Mouse (Mus musculus): ENCODE results near the gene P3h4. TPM values are rescaled to one million over a fixed set of nuclear protein-coding genes. Genes with fewer than 3 reads are reported as not detected.

Gene P3h4
- polyA plus RNA-seq, 1 experiment from 2014 or later: 10.9 TPM

DNA sequence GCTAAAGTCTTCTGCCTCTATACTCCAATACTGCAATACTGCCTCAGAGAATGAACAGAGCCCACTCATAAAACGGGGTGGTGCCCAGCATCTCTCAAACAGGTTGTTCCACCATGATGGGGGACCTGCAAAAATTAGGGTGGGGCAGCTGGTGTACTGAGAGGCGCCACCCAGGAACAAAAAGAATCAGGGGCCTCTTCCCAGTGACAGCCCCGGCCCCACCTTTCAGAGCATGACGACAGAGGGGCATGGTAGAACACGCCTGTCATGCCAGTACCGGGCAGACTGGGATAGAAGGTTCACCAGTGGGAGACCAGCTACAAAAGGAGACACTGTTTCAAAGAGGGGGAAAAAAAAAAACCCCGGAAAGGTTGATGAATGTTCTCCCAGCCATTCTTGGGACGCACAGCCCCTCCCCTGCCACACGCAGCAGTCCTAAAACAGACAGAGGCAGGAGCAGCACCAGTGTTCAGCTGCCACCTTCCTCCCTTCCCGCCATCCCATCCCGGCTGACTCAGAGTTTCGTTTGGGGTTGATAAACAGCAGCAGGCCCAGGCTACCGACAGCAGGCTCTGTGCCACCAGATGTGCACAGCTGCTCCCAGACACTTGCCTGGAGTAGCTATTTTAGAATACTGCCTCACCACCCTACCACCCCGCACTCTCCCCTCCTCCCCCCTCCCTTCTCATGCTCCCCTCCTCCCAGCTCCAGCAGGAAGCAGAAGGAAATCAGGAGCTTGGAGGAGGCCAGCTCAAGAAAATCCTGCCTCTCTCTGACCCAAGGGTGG, 26.9 kb downstream of the P3h4 start:
- Histone ChIP-seq H3K9ac (no peak overlapping the region), H3K4me3 (no peak overlapping the region), H3K9me3 (replicated peaks) (no peaks in the 10 kb centered on the region), H3K4me2 (no peak overlapping the region), H3K27me3 (no peaks in the 10 kb centered on the region), H3K36me3 (ENCODE audit: poor library complexity, severe bottlenecking) (peaks cover 28% of the 10 kb centered on the region), H3K4me1 (peaks cover 6% of the 10 kb centered on the region), H3K27ac (no peak overlapping the region)
- 0 out of 2 replicates have a peak, but pooled peaks have one; percentile 16 for ATAC-seq
- 63% methylated on average over 14 of the region's 14 CpGs for WGBS

GRCm38 (mm10) chr11:100387111-100387510, 27.5 kb downstream of the P3h4 start:
- no peak for ATAC-seq
- WGBS: 89% methylated on average over 6 of the region's 6 CpGs
- Histone ChIP-seq H3K4me3 (no peak overlapping the region), H3K4me2 (no peak overlapping the region), H3K27ac (no peak overlapping the region), H3K9me3 (replicated peaks) (no peaks in the 10 kb centered on the region), H3K36me3 (ENCODE audit: poor library complexity, severe bottlenecking) (peaks cover 35% of the 10 kb centered on the region), H3K27me3 (no peaks in the 10 kb centered on the region), H3K4me1 (peaks cover 6% of the 10 kb centered on the region), H3K9ac (no peak overlapping the region)

GRCm38 (mm10) chr11:100386586-100386985, 28.1 kb downstream of the P3h4 start:
- WGBS: 50% methylated on average over 5 of the region's 5 CpGs
- Histone ChIP-seq H3K36me3 (ENCODE audit: poor library complexity, severe bottlenecking) (peaks cover 40% of the 10 kb centered on the region), H3K27ac (no peak overlapping the region), H3K4me3 (no peak overlapping the region), H3K9me3 (replicated peaks) (no peaks in the 10 kb centered on the region), H3K4me1 (peaks cover 6% of the 10 kb centered on the region), H3K4me2 (no peak overlapping the region), H3K27me3 (no peaks in the 10 kb centered on the region), H3K9ac (no peak overlapping the region)
- ATAC-seq: no peak

- H3K9ac ChIP-seq: no peak overlapping the region
- no peak overlapping the region for H3K4me2 ChIP-seq
- H3K4me1 ChIP-seq: peaks cover 2% of the 10 kb centered on the region; the same call in 1 of the 2 replicates
- no peaks in the 10 kb centered on the region for H3K9me3 ChIP-seq (replicated peaks)
- no peak for ATAC-seq
- 87% methylated on average over 3 of the region's 3 CpGs for WGBS
- peaks cover 53% of the 10 kb centered on the region for H3K36me3 ChIP-seq (ENCODE audit: poor library complexity, severe bottlenecking)
- no peak overlapping the region for H3K27ac ChIP-seq
- H3K27me3 ChIP-seq: no peaks in the 10 kb centered on the region
- H3K4me3 ChIP-seq: no peak overlapping the region
These were observed 29.6 kb downstream of the P3h4 start for GRCm38 (mm10) chr11:100385016-100385415.

- Histone ChIP-seq H3K4me3 (no peak overlapping the region), H3K4me2 (no peak overlapping the region), H3K36me3 (ENCODE audit: poor library complexity, severe bottlenecking) (peaks cover 71% of the 10 kb centered on the region), H3K27me3 (no peaks in the 10 kb centered on the region), H3K9ac (no peak overlapping the region), H3K4me1 (no peaks in the 10 kb centered on the region), H3K9me3 (replicated peaks) (no peaks in the 10 kb centered on the region), H3K27ac (no peak overlapping the region)
- 82% methylated on average over 6 of the region's 6 CpGs for WGBS
- no peak for ATAC-seq
These were observed 32.0 kb downstream of the P3h4 start for GRCm38 (mm10) chr11:100382682-100383081.

- ATAC-seq: no peak
- no peak overlapping the region for H3K4me3 ChIP-seq
- no peaks in the 10 kb centered on the region for H3K9me3 ChIP-seq (replicated peaks)
- H3K27ac ChIP-seq: no peak overlapping the region
- H3K36me3 ChIP-seq (ENCODE audit: poor library complexity, severe bottlenecking): peaks cover 78% of the 10 kb centered on the region
- no peak overlapping the region for H3K9ac ChIP-seq
- H3K27me3 ChIP-seq: no peaks in the 10 kb centered on the region
- H3K4me1 ChIP-seq: no peaks in the 10 kb centered on the region
- H3K4me2 ChIP-seq: no peak overlapping the region
- WGBS: 95% methylated on average over 4 of the region's 4 CpGs
These were observed 35.3 kb downstream of the P3h4 start for GRCm38 (mm10) chr11:100379311-100379710.

DNA sequence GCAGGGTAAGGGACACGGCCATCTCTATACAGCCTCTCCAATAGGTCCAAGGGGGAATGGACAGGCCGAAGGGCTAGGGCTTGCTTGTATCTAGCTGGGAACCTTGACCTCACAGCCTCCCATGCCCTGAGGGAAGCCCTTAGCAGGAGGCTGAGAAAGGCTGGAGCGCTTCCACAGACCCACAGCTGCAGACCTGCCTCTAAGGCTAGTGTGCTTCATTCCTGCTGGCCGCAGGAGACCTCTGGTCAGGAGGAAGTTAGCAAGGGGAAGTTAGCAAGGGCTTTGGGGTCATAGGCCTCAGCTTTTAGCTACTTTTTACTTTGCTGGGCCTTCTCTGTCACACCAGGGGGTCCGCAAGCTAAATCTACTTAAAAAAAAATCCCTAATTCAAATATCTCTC, 36.2 kb downstream of the P3h4 start:
- no peak overlapping the region for H3K4me2 ChIP-seq
- WGBS: 84% methylated on average over 5 of the region's 5 CpGs
- ATAC-seq: no peak

GRCm38 (mm10) chr11:100377989-100378388, 36.6 kb downstream of the P3h4 start:
- Histone ChIP-seq H3K27me3 (no peaks in the 10 kb centered on the region), H3K27ac (no peak overlapping the region), H3K4me3 (no peak overlapping the region), H3K4me2 (no peak overlapping the region), H3K36me3 (ENCODE audit: poor library complexity, severe bottlenecking) (peaks cover 76% of the 10 kb centered on the region), H3K4me1 (no peaks in the 10 kb centered on the region), H3K9me3 (replicated peaks) (no peaks in the 10 kb centered on the region), H3K9ac (no peak overlapping the region)
- whole genome bisulfite sequencing: 96% methylated on average over 14 of the region's 14 CpGs
- ATAC-seq: no peak

More for the DNA sequence above, 36.2 kb downstream of the P3h4 start:
- Histone ChIP-seq H3K9me3 (replicated peaks) (no peaks in the 10 kb centered on the region), H3K4me3 (no peak overlapping the region), H3K4me1 (no peaks in the 10 kb centered on the region), H3K27ac (no peak overlapping the region), H3K36me3 (ENCODE audit: poor library complexity, severe bottlenecking) (peaks cover 79% of the 10 kb centered on the region), H3K27me3 (no peaks in the 10 kb centered on the region), H3K9ac (no peak overlapping the region)

GRCm38 (mm10) chr11:100376746-100377389, 37.8 kb downstream of the P3h4 start:
- no peak overlapping the region for H3K4me2 ChIP-seq
- no peak overlapping the region for H3K9ac ChIP-seq
- no peaks in the 10 kb centered on the region for H3K27me3 ChIP-seq
- H3K9me3 ChIP-seq (replicated peaks): no peaks in the 10 kb centered on the region
- no peak for ATAC-seq
- H3K27ac ChIP-seq: no peak overlapping the region
- H3K4me1 ChIP-seq: 0 out of 2 replicates have a peak, but pooled peaks cover 2% of the 10 kb centered on the region
- peaks cover 72% of the 10 kb centered on the region for H3K36me3 ChIP-seq (ENCODE audit: poor library complexity, severe bottlenecking)
- 91% methylated on average over 21 of the region's 21 CpGs for WGBS
- no peak overlapping the region for H3K4me3 ChIP-seq

- Histone ChIP-seq H3K4me3 (no peak overlapping the region), H3K4me2 (no peak overlapping the region), H3K27ac (no peak overlapping the region), H3K9ac (no peak overlapping the region), H3K36me3 (ENCODE audit: poor library complexity, severe bottlenecking) (peaks cover 68% of the 10 kb centered on the region), H3K27me3 (no peaks in the 10 kb centered on the region), H3K4me1 (0 out of 2 replicates have a peak, but pooled peaks cover 2% of the 10 kb centered on the region), H3K9me3 (replicated peaks) (no peaks in the 10 kb centered on the region)
- no peak for ATAC-seq
- WGBS: 83% methylated on average over 4 of the region's 4 CpGs
These were observed 38.6 kb downstream of the P3h4 start for GRCm38 (mm10) chr11:100376005-100376404.

GRCm38 (mm10) chr11:100375127-100375526, 39.5 kb downstream of the P3h4 start:
- no peaks in the 10 kb centered on the region for H3K9me3 ChIP-seq (replicated peaks)
- H3K27ac ChIP-seq: no peak overlapping the region
- H3K4me1 ChIP-seq: 0 out of 2 replicates have a peak, but pooled peaks cover 2% of the 10 kb centered on the region
- ATAC-seq: no peak
- no peak overlapping the region for H3K4me2 ChIP-seq
- H3K9ac ChIP-seq: no peak overlapping the region
- no peak overlapping the region for H3K4me3 ChIP-seq
- H3K36me3 ChIP-seq (ENCODE audit: poor library complexity, severe bottlenecking): peaks cover 62% of the 10 kb centered on the region
- WGBS: 92% methylated on average over 9 of the region's 9 CpGs
- no peaks in the 10 kb centered on the region for H3K27me3 ChIP-seq

- ATAC-seq: no peak
- no peak overlapping the region for H3K27ac ChIP-seq
- no peaks in the 10 kb centered on the region for H3K27me3 ChIP-seq
- peaks cover 42% of the 10 kb centered on the region for H3K36me3 ChIP-seq (ENCODE audit: poor library complexity, severe bottlenecking)
- H3K4me3 ChIP-seq: no peak overlapping the region
- no peak overlapping the region for H3K9ac ChIP-seq
- H3K4me2 ChIP-seq: no peak overlapping the region
- 66% methylated on average over 7 of the region's 8 CpGs for WGBS
- H3K4me1 ChIP-seq: 0 out of 2 replicates have a peak, but pooled peaks cover 2% of the 10 kb centered on the region
- H3K9me3 ChIP-seq (replicated peaks): no peaks in the 10 kb centered on the region
These were observed 42.6 kb downstream of the P3h4 start for GRCm38 (mm10) chr11:100371981-100372558.
